ENCODE assay signal across 12 mouse cellular contexts in genomic region chr12:32835235-32835634, GRCm38 (mm10). TPM values are rescaled to one million over a fixed set of nuclear protein-coding genes. Genes with fewer than 3 reads are reported as not detected.
A peak's percentile ranks its signal among the peaks of the same experiment; 100 is the strongest.
DNase-seq lines count a peak whose midpoint lies in the region; ATAC-seq lines count a peak whose summit lies in the region.
"Had no signal": no experiment of that assay in that cellular context is flagged by ENCODE, and none has a peak within 500 bp of the region (broad histone marks: within the 10 kb centered on the region; RNA-seq: fewer than 3 reads in every experiment).

No protein-coding gene starts in this region.

- no peak for ATAC-seq in midbrain, embryonic 11.5 days (ENCODE audit: low FRiP score)

- WGBS in midbrain, embryonic 11.5 days, result 88% methylated on average over 4 of the region's 4 CpGs

- no peaks in the 10 kb centered on the region for H3K4me1 ChIP-seq in midbrain, embryonic 11.5 days (ENCODE audit: control insufficient read depth, insufficient read depth, low read length)
- H3K4me1 ChIP-seq: hindbrain, embryonic 10.5 days; neural tube, embryonic 12.5 days had no signal

- H3K27ac ChIP-seq in midbrain, embryonic 11.5 days (ENCODE audit: low read depth, low read length), result no peak overlapping the region
- H3K27ac ChIP-seq: hindbrain, embryonic 10.5 days; neural tube, embryonic 12.5 days had no signal

- H3K9me3 ChIP-seq in midbrain, embryonic 11.5 days (ENCODE audit: control insufficient read depth, low read length), result no peaks in the 10 kb centered on the region
- H3K9me3 ChIP-seq: hindbrain, embryonic 10.5 days; neural tube, embryonic 12.5 days had no signal

- H3K9ac ChIP-seq in midbrain, embryonic 11.5 days (ENCODE audit: low read length), result no peak overlapping the region
- H3K9ac ChIP-seq: neural tube, embryonic 12.5 days had no signal

- H3K4me2 ChIP-seq in midbrain, embryonic 11.5 days, result no peak overlapping the region
- H3K4me2 ChIP-seq: neural tube, embryonic 12.5 days had no signal

- H3K36me3 ChIP-seq in midbrain, embryonic 11.5 days (ENCODE audit: control insufficient read depth, insufficient read depth, low read length), result peaks cover 9% of the 10 kb centered on the region; the same call in 1 of the 2 replicates

- H3K27me3 ChIP-seq in midbrain, embryonic 11.5 days (ENCODE audit: control insufficient read depth, insufficient read depth, low read length), result no peaks in the 10 kb centered on the region
- H3K27me3 ChIP-seq: neural tube, embryonic 12.5 days had no signal

- intact Hi-C loops in heart, postnatal 25 days (cut with DNase I), result no loop called here

- DNase-seq in heart, adult 18-20 months, result peak; percentile 49 to 54
- no peak for DNase-seq in heart, postnatal 25 days (ENCODE audit: low spot score)
- peak; percentile 7 for DNase-seq in 3134 (ENCODE audit: extremely low read depth, insufficient read length, low spot score)
- peak; percentile 87 for DNase-seq in adipocyte (ENCODE audit: low spot score)
- DNase-seq in kidney, postnatal 10 days, result peak; percentile 47
- DNase-seq in right cerebral cortex, adult 18-20 months, result no peak
- no peak for DNase-seq in midbrain, embryonic 11.5 days (ENCODE audit: low spot score, missing footprints)
- no peak for DNase-seq in frontal cortex, postnatal 36 days (ENCODE audit: low spot score in 2 of 2)
- DNase-seq: cerebellum, adult 9-11 months; right cerebral cortex, postnatal 4 days had no signal

- no peak overlapping the region for H3K4me3 ChIP-seq in midbrain, embryonic 11.5 days (ENCODE audit: low read depth, low read length)
- H3K4me3 ChIP-seq: hindbrain, embryonic 10.5 days; neural tube, embryonic 12.5 days had no signal

RNA-seq across cellular contexts. Expression of gene Nampt, which starts 15.9 kb away (rescaled TPM):
- 100 to 1,000 TPM; 127 to 137 TPM for total RNA-seq in heart, adult 18-20 months (2021)
- total RNA-seq in heart, postnatal 25 days (2021), result 10 to 100 TPM; 88.4 to 94.6 TPM
- polyA plus RNA-seq in midbrain, embryonic 11.5 days (2014; fragmentation: Nextera tagmentation; extraction: Ambion mirVana), result 43.4 and 44.3 TPM in 2 replicates

Comparison
In these comparisons a context has a peak if more than half of its experiments do, and no peak if none do; other contexts are left out.
1. DNase-seq: peak in heart, adult 18-20 months (2 of 2), 3134 (single experiment), adipocyte (single experiment) and kidney, postnatal 10 days (single experiment); none in heart, postnatal 25 days (single experiment), right cerebral cortex, adult 18-20 months (single experiment), midbrain, embryonic 11.5 days (single experiment) and frontal cortex, postnatal 36 days (0 of 2).